Mouse (Mus musculus): ENCODE results near the gene Ptprh. TPM values are rescaled to one million over a fixed set of nuclear protein-coding genes. Genes with fewer than 3 reads are reported as not detected.

Gene Ptprh
- polyA plus RNA-seq, 1 experiment: not detected

DNA sequence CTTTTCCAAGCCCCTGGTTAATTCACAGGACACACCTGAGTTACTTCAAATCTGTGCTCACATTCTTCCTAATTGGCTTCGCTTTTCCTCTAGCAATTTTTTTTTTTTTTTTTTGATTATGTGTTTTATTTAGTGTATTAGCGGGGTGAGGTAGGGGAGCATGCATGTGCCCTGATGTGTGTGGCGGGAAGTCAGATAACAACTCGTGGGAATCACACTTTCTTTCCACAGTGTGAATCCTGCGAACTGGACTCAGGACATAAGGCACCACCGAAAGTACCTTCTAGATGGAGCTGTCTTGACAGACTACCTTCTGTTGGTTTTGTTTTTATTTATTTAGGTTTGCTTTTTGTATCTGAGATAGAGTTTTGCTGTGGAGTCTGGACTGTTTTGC lies 46.7 kb downstream of the Ptprh start:
- no peaks in the 10 kb centered on the region for H3K9me3 ChIP-seq (ENCODE audit: control insufficient read depth, low read length)
- TF ChIP-seq GATA1 (IDR thresholded peaks at IDR 0.05; ENCODE audit: low read length) (no peak), TAL1 (IDR thresholded peaks at IDR 0.05; ENCODE audit: low read length) (no peak)
- no peaks in the 10 kb centered on the region for H3K4me1 ChIP-seq (ENCODE audit: control insufficient read depth)
- no peaks in the 10 kb centered on the region; the same call in 1 of the 2 replicates for H3K27me3 ChIP-seq (ENCODE audit: control insufficient read depth)
- H3K4me3 ChIP-seq (replicated peaks): no peak overlapping the region
- no peaks in the 10 kb centered on the region for H3K36me3 ChIP-seq (ENCODE audit: control insufficient read depth)

DNA sequence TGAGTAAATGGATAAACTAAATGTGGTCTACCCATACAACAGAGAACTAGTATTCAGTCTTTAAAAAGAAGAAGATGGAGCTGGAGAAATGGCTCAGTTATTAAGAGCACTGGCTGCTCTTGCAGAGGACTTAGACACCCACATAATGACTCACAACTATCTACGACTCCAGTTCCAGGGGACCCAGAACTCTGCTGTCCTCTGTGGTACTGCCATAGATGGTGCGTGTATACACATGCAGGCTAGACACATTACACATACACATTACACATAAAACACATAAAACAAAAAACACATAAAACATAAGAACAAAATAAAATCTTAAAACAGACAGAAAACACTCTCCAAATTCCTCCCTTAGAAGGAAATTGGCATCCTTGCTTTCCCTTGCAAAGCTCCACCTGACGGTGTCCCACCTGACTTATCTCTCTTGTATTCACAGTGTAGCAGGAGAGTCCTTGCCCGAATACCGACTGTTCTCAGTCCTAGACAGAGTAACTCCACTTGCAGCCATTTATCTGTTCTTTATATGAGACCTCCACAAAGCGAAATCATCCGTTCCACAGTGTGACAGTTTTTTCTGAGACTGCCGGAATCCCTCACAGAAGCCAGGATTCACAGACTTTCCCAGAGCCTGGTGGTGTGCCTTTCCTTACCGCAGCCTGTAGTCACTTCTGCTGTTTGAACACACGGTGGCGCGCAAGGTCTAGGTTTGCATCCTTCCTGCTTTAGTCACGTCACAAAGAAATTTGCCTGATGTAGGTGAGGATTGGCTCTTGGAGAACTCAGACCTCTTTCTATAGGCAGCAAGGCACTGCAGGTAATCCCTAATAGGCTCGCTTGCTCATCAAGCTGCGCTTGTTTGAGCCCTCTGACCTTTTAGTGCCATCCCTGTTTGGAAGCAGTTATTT lies 47.3 kb downstream of the Ptprh start:
- no peak for TF ChIP-seq GATA1 (IDR thresholded peaks at IDR 0.05; ENCODE audit: low read length)
- TF ChIP-seq TAL1 (IDR thresholded peaks at IDR 0.05; ENCODE audit: low read length): no peak
- H3K4me1 ChIP-seq (ENCODE audit: control insufficient read depth): no peaks in the 10 kb centered on the region
- H3K36me3 ChIP-seq (ENCODE audit: control insufficient read depth): no peaks in the 10 kb centered on the region
- H3K4me3 ChIP-seq (replicated peaks): no peak overlapping the region
- H3K9me3 ChIP-seq (ENCODE audit: control insufficient read depth, low read length): no peaks in the 10 kb centered on the region
- H3K27me3 ChIP-seq (ENCODE audit: control insufficient read depth): no peaks in the 10 kb centered on the region; the same call in 1 of the 2 replicates

DNA sequence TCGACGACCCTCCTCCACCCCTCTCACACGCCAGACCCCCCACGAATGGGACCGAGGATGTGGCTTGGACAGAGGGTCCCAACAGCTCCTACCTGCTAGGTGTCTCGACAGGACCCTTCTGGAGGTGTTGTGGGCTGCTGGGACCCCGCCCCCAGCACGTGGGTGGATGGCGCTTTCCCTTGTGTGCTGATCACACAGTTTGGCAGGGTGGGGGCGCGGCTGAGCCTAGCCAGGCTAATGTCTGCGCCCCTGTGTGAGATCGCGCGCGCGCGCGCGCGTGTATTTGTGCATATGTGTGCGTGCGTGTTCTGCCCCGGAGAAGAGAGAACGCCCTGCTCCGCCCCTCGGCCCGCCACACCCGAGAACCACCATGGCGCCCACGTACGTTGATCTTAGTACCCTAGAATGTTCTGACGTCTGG lies 56.6 kb downstream of the Ptprh start, which contains the start of gene Syt5:
Gene Syt5 (minus strand): TSS at position 321 of the 421 bp plus-strand sequence.
- TF ChIP-seq TAL1 (IDR thresholded peaks at IDR 0.05; ENCODE audit: low read length): no peak
- no peak for TF ChIP-seq GATA1 (IDR thresholded peaks at IDR 0.05; ENCODE audit: low read length)
- Histone ChIP-seq H3K4me1 (ENCODE audit: control insufficient read depth) (peaks cover 6% of the 10 kb centered on the region), H3K9me3 (ENCODE audit: control insufficient read depth, low read length) (no peaks in the 10 kb centered on the region), H3K36me3 (ENCODE audit: control insufficient read depth) (no peaks in the 10 kb centered on the region), H3K27me3 (ENCODE audit: control insufficient read depth) (peaks cover 13% of the 10 kb centered on the region), H3K4me3 (replicated peaks) (no peak within 1 kb of the TSS)

DNA sequence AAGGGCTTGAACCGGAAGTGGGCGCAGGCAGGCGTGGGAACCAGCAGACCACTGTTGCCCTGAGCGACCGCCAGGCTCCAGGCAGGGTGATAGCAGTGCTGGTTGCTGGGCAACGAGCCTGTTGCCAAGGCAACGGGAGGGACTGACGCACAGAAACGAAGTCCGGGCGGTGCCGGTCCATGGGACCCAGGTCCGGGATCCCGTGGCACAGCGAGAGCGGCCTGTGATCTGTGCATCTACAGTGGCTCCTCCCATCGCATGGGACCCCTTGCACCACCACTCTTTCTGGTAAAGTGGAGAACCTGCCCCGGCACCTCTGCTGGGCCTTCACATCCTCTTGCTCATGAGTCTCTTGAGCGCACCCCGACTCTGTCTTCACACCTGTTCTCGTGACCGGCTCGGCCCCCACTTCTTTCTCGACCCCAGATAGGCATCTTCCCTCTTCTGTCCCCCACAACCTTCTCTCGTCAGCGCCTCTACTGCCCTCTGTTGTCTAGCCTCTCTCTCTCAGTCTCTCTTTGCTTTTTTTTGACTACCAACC lies 57.2 kb downstream of the Ptprh start:
- Histone ChIP-seq H3K4me1 (ENCODE audit: control insufficient read depth) (peaks cover 6% of the 10 kb centered on the region), H3K4me3 (replicated peaks) (no peak overlapping the region), H3K9me3 (ENCODE audit: control insufficient read depth, low read length) (no peaks in the 10 kb centered on the region), H3K36me3 (ENCODE audit: control insufficient read depth) (no peaks in the 10 kb centered on the region), H3K27me3 (ENCODE audit: control insufficient read depth) (peaks cover 13% of the 10 kb centered on the region)
- TF ChIP-seq GATA1 (IDR thresholded peaks at IDR 0.05; ENCODE audit: low read length) (no peak), TAL1 (IDR thresholded peaks at IDR 0.05; ENCODE audit: low read length) (no peak)

DNA sequence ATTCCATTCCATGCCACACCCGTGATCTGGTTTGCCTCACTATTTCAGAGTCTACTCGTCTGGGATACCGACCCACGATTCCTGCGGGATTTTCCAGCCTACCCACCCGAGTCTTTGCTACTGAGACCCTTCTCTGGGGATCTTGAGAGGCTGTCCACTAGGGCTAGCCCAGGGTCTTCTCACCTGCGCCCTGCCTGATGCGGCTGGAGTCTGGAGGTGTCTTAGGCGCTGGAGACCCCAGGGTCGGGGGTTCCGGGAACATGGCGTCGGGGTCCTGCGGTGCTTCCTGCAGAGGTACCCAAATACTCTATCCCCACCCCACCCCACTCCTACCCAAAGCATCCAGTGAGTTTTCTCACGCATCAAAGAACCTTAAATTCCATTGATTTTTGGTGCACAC lies 57.8 kb downstream of the Ptprh start:
- peaks cover 6% of the 10 kb centered on the region for H3K4me1 ChIP-seq (ENCODE audit: control insufficient read depth)
- H3K4me3 ChIP-seq (replicated peaks): no peak overlapping the region
- H3K27me3 ChIP-seq (ENCODE audit: control insufficient read depth): peaks cover 13% of the 10 kb centered on the region
- H3K9me3 ChIP-seq (ENCODE audit: control insufficient read depth, low read length): no peaks in the 10 kb centered on the region
- TF ChIP-seq TAL1 (IDR thresholded peaks at IDR 0.05; ENCODE audit: low read length): no peak
- no peaks in the 10 kb centered on the region for H3K36me3 ChIP-seq (ENCODE audit: control insufficient read depth)

DNA sequence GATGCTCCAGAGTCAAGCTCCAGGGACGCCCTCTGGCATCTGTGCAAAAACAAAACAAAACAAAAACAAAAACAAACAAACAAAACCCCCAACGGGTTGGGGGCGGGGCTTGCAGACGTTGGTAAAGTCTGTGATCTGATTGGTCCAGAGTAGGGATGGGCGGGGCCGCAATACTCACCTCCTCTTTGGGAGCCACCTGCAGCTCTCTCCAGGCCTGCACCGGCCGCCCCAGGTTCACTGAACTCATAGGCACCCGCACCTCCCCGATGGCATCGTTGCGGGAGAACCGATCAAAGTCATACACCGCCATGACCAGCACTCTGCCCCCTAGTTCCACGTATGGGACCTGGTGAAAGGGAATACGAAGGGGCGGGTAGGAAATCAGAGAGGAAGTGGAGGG lies 61.8 kb downstream of the Ptprh start:
- H3K27me3 ChIP-seq (ENCODE audit: control insufficient read depth): peaks cover 7% of the 10 kb centered on the region
- no peak for TF ChIP-seq GATA1 (IDR thresholded peaks at IDR 0.05; ENCODE audit: low read length)
- TF ChIP-seq TAL1 (IDR thresholded peaks at IDR 0.05; ENCODE audit: low read length): no peak

DNA sequence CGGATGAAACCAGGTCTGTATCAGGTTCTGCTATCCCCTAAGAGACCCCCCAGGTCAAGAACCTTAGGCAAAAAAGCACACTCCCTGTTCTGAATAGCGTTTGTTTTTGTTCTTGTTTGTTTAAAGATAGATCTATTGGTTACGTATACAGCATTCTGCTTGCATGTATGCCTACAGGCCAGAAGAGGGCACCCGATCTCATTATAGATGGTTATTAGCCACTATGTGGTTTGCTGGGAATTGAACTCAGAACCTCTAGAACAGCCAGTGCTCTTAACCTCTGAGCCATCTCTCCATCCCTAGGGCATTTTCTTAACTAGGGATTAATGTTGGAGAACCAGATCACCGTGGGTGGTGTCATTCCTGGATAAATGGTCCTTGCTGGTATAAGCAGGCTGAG lies 62.5 kb downstream of the Ptprh start:
- no peaks in the 10 kb centered on the region for H3K9me3 ChIP-seq (ENCODE audit: control insufficient read depth, low read length)
- H3K4me3 ChIP-seq (replicated peaks): no peak overlapping the region
- H3K4me1 ChIP-seq (ENCODE audit: control insufficient read depth): no peaks in the 10 kb centered on the region; the same call in 1 of the 2 replicates
- no peaks in the 10 kb centered on the region; the same call in none of the 2 replicates for H3K27me3 ChIP-seq (ENCODE audit: control insufficient read depth)
- H3K36me3 ChIP-seq (ENCODE audit: control insufficient read depth): no peaks in the 10 kb centered on the region
- TF ChIP-seq GATA1 (IDR thresholded peaks at IDR 0.05; ENCODE audit: low read length): no peak
- no peak for TF ChIP-seq TAL1 (IDR thresholded peaks at IDR 0.05; ENCODE audit: low read length)

More for the DNA sequence above, 61.8 kb downstream of the Ptprh start:
- H3K4me1 ChIP-seq (ENCODE audit: control insufficient read depth): peaks cover 2% of the 10 kb centered on the region; the same call in 1 of the 2 replicates
- H3K4me3 ChIP-seq (replicated peaks): no peak overlapping the region
- H3K36me3 ChIP-seq (ENCODE audit: control insufficient read depth): no peaks in the 10 kb centered on the region
- H3K9me3 ChIP-seq (ENCODE audit: control insufficient read depth, low read length): no peaks in the 10 kb centered on the region

DNA sequence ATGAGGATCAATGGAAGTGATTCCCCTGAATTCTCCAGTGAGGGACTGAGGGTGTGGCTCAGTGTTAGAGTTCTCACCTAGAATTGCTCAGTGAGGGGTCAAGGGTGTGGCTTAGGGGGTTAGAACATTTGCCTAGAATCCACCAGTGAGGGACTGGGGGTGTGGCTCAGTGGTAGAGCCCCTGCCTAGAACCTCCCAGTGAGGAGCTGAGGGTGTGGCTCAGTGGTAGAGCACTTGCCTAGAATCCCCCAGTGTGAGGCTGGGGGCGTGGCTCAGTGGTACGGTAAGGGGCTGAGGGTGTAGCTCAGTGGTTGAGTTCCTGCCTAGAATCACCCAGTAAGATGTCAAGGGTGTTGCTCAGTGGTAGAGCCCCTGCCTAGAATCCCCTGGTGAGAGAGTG lies 64.8 kb downstream of the Ptprh start:
- Histone ChIP-seq H3K4me3 (replicated peaks) (no peak overlapping the region), H3K9me3 (ENCODE audit: control insufficient read depth, low read length) (no peaks in the 10 kb centered on the region), H3K4me1 (ENCODE audit: control insufficient read depth) (no peaks in the 10 kb centered on the region; the same call in 1 of the 2 replicates), H3K27me3 (ENCODE audit: control insufficient read depth) (peaks cover 4% of the 10 kb centered on the region), H3K36me3 (ENCODE audit: control insufficient read depth) (no peaks in the 10 kb centered on the region)
- TF ChIP-seq TAL1 (IDR thresholded peaks at IDR 0.05; ENCODE audit: low read length) (no peak), GATA1 (IDR thresholded peaks at IDR 0.05; ENCODE audit: low read length) (no peak)

DNA sequence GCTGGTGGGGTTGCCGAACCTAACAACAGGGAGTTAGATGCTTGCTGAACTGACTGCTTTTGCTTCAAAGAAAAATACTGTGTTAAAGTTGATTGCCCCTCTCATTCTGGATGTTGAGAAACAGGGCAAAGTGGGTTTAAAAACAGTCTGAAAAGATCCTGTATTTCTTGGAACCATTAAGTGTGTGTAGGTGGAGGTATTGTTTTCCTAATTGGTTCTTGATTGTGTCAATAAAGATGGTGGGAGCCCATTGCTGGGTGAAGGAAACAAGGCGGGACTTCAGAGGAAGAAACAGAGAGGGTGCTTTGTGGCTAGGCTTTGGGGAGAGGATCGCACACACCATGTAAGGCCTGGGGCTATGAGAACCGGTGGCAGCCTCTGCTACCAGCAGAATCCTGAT lies 66.7 kb downstream of the Ptprh start:
- Histone ChIP-seq H3K9me3 (ENCODE audit: control insufficient read depth, low read length) (no peaks in the 10 kb centered on the region), H3K36me3 (ENCODE audit: control insufficient read depth) (no peaks in the 10 kb centered on the region), H3K27me3 (ENCODE audit: control insufficient read depth) (peaks cover 11% of the 10 kb centered on the region), H3K4me3 (replicated peaks) (no peak overlapping the region), H3K4me1 (ENCODE audit: control insufficient read depth) (peaks cover under 1% of the 10 kb centered on the region)
- TF ChIP-seq GATA1 (IDR thresholded peaks at IDR 0.05; ENCODE audit: low read length): no peak
- TF ChIP-seq TAL1 (IDR thresholded peaks at IDR 0.05; ENCODE audit: low read length): no peak

Data from erythroblast, embryonic 14.5 days (primary cell).